Mouse (Mus musculus): ENCODE measurements around the gene Gm10662. TPM values are rescaled to one million over a fixed set of nuclear protein-coding genes. Genes with fewer than 3 reads are reported as not detected.
"Not testable (repeated sequence)": the region's sequence is repeated elsewhere in the genome, so short reads cannot be mapped to it uniquely, and the experiment has no call there.

Gene Gm10662
- total RNA-seq (2021), result not detected

DNA sequence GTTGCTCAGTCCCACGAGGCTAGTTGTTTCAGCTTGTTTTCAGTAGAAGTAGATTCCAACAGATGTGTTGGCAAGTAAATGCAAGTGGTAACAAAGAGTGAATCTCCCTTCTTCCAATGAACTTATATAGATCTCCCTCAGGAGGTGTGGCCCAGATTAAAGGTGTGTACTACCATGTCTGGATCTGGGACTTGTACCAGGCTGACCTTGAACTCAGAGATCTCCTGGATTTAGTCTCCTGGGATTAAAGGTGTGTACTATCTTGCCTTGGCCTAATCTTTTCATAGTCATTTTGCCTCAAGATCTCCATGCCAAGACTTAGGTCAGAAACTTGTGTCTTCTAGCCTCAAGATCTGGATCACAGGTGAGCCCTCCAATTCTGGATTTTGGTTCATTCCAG lies at the start of gene Gm10662:
Gene Gm10662, minus strand, starts transcription at position 101 of the 400 bp plus-strand sequence.
- intact Hi-C loops (cut with DNase I); DNase-seq (ENCODE audit: low spot score in 2 of 2): not testable (repeated sequence)

DNA sequence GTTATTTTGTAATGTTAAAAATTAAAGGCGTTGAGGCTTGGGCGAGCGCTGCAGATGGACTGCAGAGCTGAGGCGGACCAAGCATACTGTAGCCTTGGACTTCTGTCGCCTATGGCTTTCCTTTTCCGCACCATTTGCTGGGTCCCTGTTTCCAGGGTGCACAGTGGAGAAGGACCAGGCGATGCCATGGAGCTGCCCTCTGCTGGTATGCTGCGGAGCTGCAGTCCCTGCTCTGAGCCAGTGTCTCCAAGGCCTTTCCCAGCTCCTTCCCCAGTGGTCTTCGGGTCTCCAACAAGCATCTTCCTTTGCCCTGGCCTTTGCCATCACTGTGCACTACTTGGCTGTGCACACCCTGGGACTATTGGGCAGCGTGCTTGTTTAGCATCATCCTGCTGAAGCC lies 19.2 kb upstream of the Gm10662 start:
- intact Hi-C loops (cut with DNase I); DNase-seq (ENCODE audit: low spot score in 2 of 2): not testable (repeated sequence)

Other genes with a start within 250 kb of the Gm10662 start
- not detected for gene Gm4214, start 159.8 kb downstream of the Gm10662 start, total RNA-seq (2021)
- gene Gm4216, start 124.6 kb downstream of the Gm10662 start, total RNA-seq (2021), result not detected
- not detected for gene Vmn1r163, start 88.9 kb downstream of the Gm10662 start, total RNA-seq (2021)
- not detected for gene Gm8720, start 77.0 kb downstream of the Gm10662 start, total RNA-seq (2021)
- gene Vmn1r165, start 72.9 kb upstream of the Gm10662 start, total RNA-seq (2021), result not detected
- not detected for gene Vmn1r166, start 107.2 kb upstream of the Gm10662 start, total RNA-seq (2021)
- not detected for gene Gm6902, start 134.4 kb upstream of the Gm10662 start, total RNA-seq (2021)
- not detected for gene Nlrp4e, start 156.7 kb upstream of the Gm10662 start, total RNA-seq (2021)
- gene Nlrp5, start 241.4 kb upstream of the Gm10662 start, total RNA-seq (2021), result not detected